Mouse (Mus musculus): Measurements from ENCODE around the gene Dbil5. TPM values are rescaled to one million over a fixed set of nuclear protein-coding genes. Genes with fewer than 3 reads are reported as not detected.

Gene Dbil5
- polyA plus RNA-seq (2016; fragmentation: Nextera tagmentation; extraction: Ambion mirVana) = 0.95 and 1.0 TPM in 2 replicates

DNA sequence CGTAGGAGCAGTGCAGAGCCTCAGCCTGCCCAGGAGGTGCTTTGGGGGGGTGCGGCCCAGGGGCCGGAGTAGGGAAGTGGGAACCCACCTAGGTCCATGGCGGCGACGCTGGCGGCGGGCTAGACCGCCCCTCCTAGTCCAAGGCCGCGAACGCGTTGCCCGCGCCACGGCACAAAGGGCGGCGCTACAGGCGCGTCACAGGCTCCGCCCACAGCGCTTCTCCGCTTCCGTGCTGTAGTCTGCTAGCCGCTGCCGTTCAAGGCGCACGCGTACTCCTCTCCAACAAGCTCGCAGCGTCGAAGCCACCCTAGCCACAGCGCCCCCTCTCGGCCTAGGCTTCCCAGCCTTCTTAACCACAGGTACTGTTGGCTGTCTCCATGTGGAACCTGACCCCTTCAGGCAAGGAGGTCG is at the start of gene Dbil5, which contains the start of gene Gemin4:
Gene Dbil5 (plus strand): TSS at position 219 of the 411 bp plus-strand sequence.
Gene Gemin4 (minus strand): TSS at position 275 of the 411 bp plus-strand sequence.
- Histone ChIP-seq H3K36me3 (peaks cover 52% of the 10 kb centered on the region), H3K4me2 (peak within 1 kb of the TSS; percentile 71), H3K27me3 (no peaks in the 10 kb centered on the region), H3K9ac (replicated peaks) (peak within 1 kb of the TSS; percentile 90), H3K4me1 (replicated peaks) (peaks cover 5% of the 10 kb centered on the region), H3K27ac (peak within 1 kb of the TSS; percentile 95), H3K4me3 (replicated peaks) (peak within 1 kb of the TSS; percentile 78), H3K9me3 (no peaks in the 10 kb centered on the region)
- under 1% methylated on average over 35 of the region's 35 CpGs for whole genome bisulfite sequencing
- ATAC-seq (ENCODE audit: insufficient number of reproducible peaks, insufficient read depth, low FRiP score, low TSS enrichment, low read depth) = peak; percentile 97

DNA sequence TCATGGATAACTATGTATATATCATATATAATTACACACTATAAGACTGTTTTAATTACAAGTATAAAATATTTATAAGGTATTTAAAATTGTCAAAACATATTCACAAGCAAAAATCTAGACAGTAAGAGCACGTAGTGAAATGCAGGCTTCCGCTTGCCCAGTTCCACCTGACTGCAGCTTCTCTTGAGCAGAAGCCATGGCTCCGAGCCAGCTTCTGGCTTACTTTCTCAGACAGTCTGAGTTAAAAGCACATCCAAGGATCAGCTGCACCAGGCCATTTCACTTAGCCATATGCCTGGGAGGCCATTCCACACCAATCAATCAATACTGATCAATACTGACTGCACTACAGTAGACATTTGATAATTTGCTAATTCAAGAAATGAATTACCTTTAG is 48.4 kb upstream of the Dbil5 start:
- Histone ChIP-seq H3K4me1 (replicated peaks) (no peaks in the 10 kb centered on the region), H3K9ac (replicated peaks) (no peak overlapping the region), H3K27me3 (no peaks in the 10 kb centered on the region), H3K27ac (no peak overlapping the region), H3K9me3 (no peaks in the 10 kb centered on the region), H3K36me3 (peaks cover 28% of the 10 kb centered on the region), H3K4me3 (replicated peaks) (no peak overlapping the region), H3K4me2 (no peak overlapping the region)
- ATAC-seq (ENCODE audit: insufficient number of reproducible peaks, insufficient read depth, low FRiP score, low TSS enrichment, low read depth) = no peak
- 82% methylated on average over 3 of the region's 3 CpGs for WGBS

GRCm38 (mm10) chr11:76170207-76170606 is 47.2 kb upstream of the Dbil5 start:
- no peaks in the 10 kb centered on the region for H3K9me3 ChIP-seq
- no peak for ATAC-seq (ENCODE audit: insufficient number of reproducible peaks, insufficient read depth, low FRiP score, low TSS enrichment, low read depth)
- H3K4me1 ChIP-seq (replicated peaks) = no peaks in the 10 kb centered on the region
- H3K9ac ChIP-seq (replicated peaks) = no peak overlapping the region
- WGBS = 75% methylated on average over 5 of the region's 5 CpGs
- H3K4me2 ChIP-seq = no peak overlapping the region
- no peak overlapping the region for H3K4me3 ChIP-seq (replicated peaks)
- no peak overlapping the region for H3K27ac ChIP-seq
- H3K27me3 ChIP-seq = no peaks in the 10 kb centered on the region
- H3K36me3 ChIP-seq = peaks cover 23% of the 10 kb centered on the region

- H3K4me2 ChIP-seq = peak overlapping the region; percentile 94
- H3K27me3 ChIP-seq = no peaks in the 10 kb centered on the region
- peak overlapping the region; percentile 69 for H3K9ac ChIP-seq (replicated peaks)
- 2% methylated on average over 28 of the region's 28 CpGs for WGBS
- peak; percentile 73; the same call in 1 of the 2 replicates for ATAC-seq (ENCODE audit: insufficient number of reproducible peaks, insufficient read depth, low FRiP score, low TSS enrichment, low read depth)
- peaks cover 8% of the 10 kb centered on the region for H3K36me3 ChIP-seq
- H3K27ac ChIP-seq = 0 out of 2 replicates have a peak overlapping the region, but pooled peaks have one; percentile 51
- no peaks in the 10 kb centered on the region for H3K9me3 ChIP-seq
- H3K4me1 ChIP-seq (replicated peaks) = peaks cover 8% of the 10 kb centered on the region
- H3K4me3 ChIP-seq (replicated peaks) = peak overlapping the region; percentile 81
Measured at GRCm38 (mm10) chr11:76178726-76179494, 38.5 kb upstream of the Dbil5 start.

- WGBS = under 1% methylated on average over 37 of the region's 37 CpGs
- H3K4me3 ChIP-seq (replicated peaks) = peak within 1 kb of the TSS; percentile 81
- peaks cover 8% of the 10 kb centered on the region for H3K4me1 ChIP-seq (replicated peaks)
- H3K36me3 ChIP-seq = peaks cover 6% of the 10 kb centered on the region
- peak within 1 kb of the TSS; percentile 94 for H3K4me2 ChIP-seq
- no peaks in the 10 kb centered on the region for H3K9me3 ChIP-seq
- 0 out of 2 replicates have a peak within 1 kb of the TSS, but pooled peaks have one; percentile 51 for H3K27ac ChIP-seq
- peak within 1 kb of the TSS; percentile 69 for H3K9ac ChIP-seq (replicated peaks)
- H3K27me3 ChIP-seq = no peaks in the 10 kb centered on the region
- ATAC-seq (ENCODE audit: insufficient number of reproducible peaks, insufficient read depth, low FRiP score, low TSS enrichment, low read depth) = peak; percentile 75
Measured at GRCm38 (mm10) chr11:76179495-76180145, 37.8 kb upstream of the Dbil5 start, which contains the start of the genes Vps53 and Fam57a. Gene Vps53 (minus strand): TSS chr11:76179647. Gene Fam57a (plus strand): TSS chr11:76179671.

DNA sequence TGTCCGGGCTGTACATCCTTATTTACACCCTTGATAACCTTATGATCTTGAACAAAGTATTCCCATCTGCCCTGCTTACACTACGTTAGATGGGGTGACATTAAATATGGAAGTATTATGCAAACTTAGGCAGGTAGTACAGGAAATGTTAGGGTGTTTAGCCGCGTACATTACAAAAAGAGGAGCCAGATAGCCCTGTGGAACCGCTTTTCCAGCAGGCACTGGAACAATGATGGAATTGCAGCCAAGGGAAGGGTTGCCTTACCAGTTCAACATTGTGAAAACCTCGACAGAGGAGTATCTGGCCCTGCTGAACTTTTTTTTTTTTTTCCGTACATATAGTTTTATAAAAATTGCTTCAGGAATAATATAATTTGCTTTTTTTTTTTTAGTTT is 37.3 kb upstream of the Dbil5 start:
- peaks cover 6% of the 10 kb centered on the region for H3K36me3 ChIP-seq
- WGBS = 18% methylated on average over 7 of the region's 7 CpGs
- no peaks in the 10 kb centered on the region for H3K27me3 ChIP-seq
- H3K4me1 ChIP-seq (replicated peaks) = peaks cover 8% of the 10 kb centered on the region
- H3K4me2 ChIP-seq = peak overlapping the region; percentile 94
- H3K9ac ChIP-seq (replicated peaks) = peak overlapping the region; percentile 69
- no peak overlapping the region for H3K27ac ChIP-seq
- no peak for ATAC-seq (ENCODE audit: insufficient number of reproducible peaks, insufficient read depth, low FRiP score, low TSS enrichment, low read depth)
- peak overlapping the region; percentile 81 for H3K4me3 ChIP-seq (replicated peaks)
- no peaks in the 10 kb centered on the region for H3K9me3 ChIP-seq

- Histone ChIP-seq H3K27me3 (no peaks in the 10 kb centered on the region), H3K27ac (no peak overlapping the region), H3K4me1 (replicated peaks) (peaks cover 1% of the 10 kb centered on the region), H3K9ac (replicated peaks) (no peak overlapping the region), H3K4me3 (replicated peaks) (no peak overlapping the region), H3K9me3 (no peaks in the 10 kb centered on the region), H3K36me3 (no peaks in the 10 kb centered on the region), H3K4me2 (no peak overlapping the region)
- 85% methylated on average over 4 of the region's 4 CpGs for WGBS
- no peak for ATAC-seq (ENCODE audit: insufficient number of reproducible peaks, insufficient read depth, low FRiP score, low TSS enrichment, low read depth)
Measured at GRCm38 (mm10) chr11:76183745-76184144, 33.7 kb upstream of the Dbil5 start.

- no peaks in the 10 kb centered on the region for H3K4me1 ChIP-seq (replicated peaks)
- H3K4me3 ChIP-seq (replicated peaks) = no peak overlapping the region
- no peaks in the 10 kb centered on the region for H3K27me3 ChIP-seq
- no peak overlapping the region for H3K9ac ChIP-seq (replicated peaks)
- WGBS = 77% methylated on average over 6 of the region's 6 CpGs
- no peak for ATAC-seq (ENCODE audit: insufficient number of reproducible peaks, insufficient read depth, low FRiP score, low TSS enrichment, low read depth)
- H3K27ac ChIP-seq = no peak overlapping the region
- no peaks in the 10 kb centered on the region for H3K9me3 ChIP-seq
- H3K36me3 ChIP-seq = no peaks in the 10 kb centered on the region
- H3K4me2 ChIP-seq = no peak overlapping the region
Measured at GRCm38 (mm10) chr11:76186908-76187307, 30.5 kb upstream of the Dbil5 start.

GRCm38 (mm10) chr11:76196275-76196976 is 21.0 kb upstream of the Dbil5 start:
- Histone ChIP-seq H3K4me1 (replicated peaks) (peaks cover 4% of the 10 kb centered on the region), H3K9me3 (no peaks in the 10 kb centered on the region), H3K27me3 (0 out of 2 replicates have a peak, but pooled peaks cover 3% of the 10 kb centered on the region), H3K4me3 (replicated peaks) (no peak overlapping the region), H3K36me3 (no peaks in the 10 kb centered on the region), H3K9ac (replicated peaks) (no peak overlapping the region), H3K4me2 (no peak overlapping the region), H3K27ac (no peak overlapping the region)
- ATAC-seq (ENCODE audit: insufficient number of reproducible peaks, insufficient read depth, low FRiP score, low TSS enrichment, low read depth) = no peak
- WGBS = 60% methylated on average over 8 of the region's 8 CpGs

GRCm38 (mm10) chr11:76196977-76197469 is 20.4 kb upstream of the Dbil5 start:
- H3K36me3 ChIP-seq = no peaks in the 10 kb centered on the region
- no peak for ATAC-seq (ENCODE audit: insufficient number of reproducible peaks, insufficient read depth, low FRiP score, low TSS enrichment, low read depth)
- H3K4me1 ChIP-seq (replicated peaks) = peaks cover 6% of the 10 kb centered on the region
- H3K4me2 ChIP-seq = no peak overlapping the region
- no peak overlapping the region for H3K27ac ChIP-seq
- 0 out of 2 replicates have a peak, but pooled peaks cover 3% of the 10 kb centered on the region for H3K27me3 ChIP-seq
- H3K9me3 ChIP-seq = no peaks in the 10 kb centered on the region
- H3K9ac ChIP-seq (replicated peaks) = no peak overlapping the region
- no peak overlapping the region for H3K4me3 ChIP-seq (replicated peaks)
- 55% methylated on average over 8 of the region's 8 CpGs for WGBS
